Mouse (Mus musculus) spleen, adult 2 months (tissue): ENCODE results near the gene Psmb10. TPM values are rescaled to one million over a fixed set of nuclear protein-coding genes. Genes with fewer than 3 reads are reported as not detected.
"Not testable (repeated sequence)": the region's sequence is repeated elsewhere in the genome, so short reads cannot be mapped to it uniquely, and the experiment has no call there.

Experiments used
- DNase-seq, 2 experiments: peaks; one replicate each; pipeline versions ENCODE4 v3.0.0 to v3.0.0-alpha.2; 2012 to 2021; ENCODE audit warnings: low spot score in 2 of 2, low read depth in 1 of 2
- H3K27ac ChIP-seq: fragments of 200-500 bp; 2 replicates; pipeline ENCODE4 v1.5.1; 2012; ENCODE audit warnings: low read length, inconsistent platforms; ENCODE audit not compliant: insufficient read depth
- H3K27me3 ChIP-seq: fragments of 200-500 bp; 2 replicates; pipeline ENCODE4 v1.6.1; 2012; ENCODE audit warnings: mild to moderate bottlenecking, moderate library complexity, low read length, inconsistent platforms; ENCODE audit not compliant: control insufficient read depth, insufficient read depth
- H3K36me3 ChIP-seq: fragments of 200-500 bp; 2 replicates; pipeline ENCODE4 v1.6.1; 2012; ENCODE audit warnings: mild to moderate bottlenecking, low read length, inconsistent platforms; ENCODE audit not compliant: control insufficient read depth, insufficient read depth
- H3K4me1 ChIP-seq: fragments of 200-500 bp; 2 replicates; pipeline ENCODE4 v1.6.1; 2011; ENCODE audit warnings: inconsistent platforms; ENCODE audit not compliant: control insufficient read depth, insufficient read depth, insufficient read length
- H3K4me3 ChIP-seq: fragments of 200-500 bp; 2 replicates; pipeline ENCODE4 v1.5.1; 2011; ENCODE audit warnings: mild to moderate bottlenecking, inconsistent platforms; ENCODE audit not compliant: insufficient read depth, insufficient read length; ENCODE audit errors: extremely low read depth
- CTCF ChIP-seq: fragments of 200-500 bp; IDR thresholded peaks from 2 replicates; pipeline ENCODE4 v1.5.1; 2011; ENCODE audit warnings: mild to moderate bottlenecking, inconsistent platforms; ENCODE audit not compliant: insufficient read depth, insufficient read length, insufficient replicate concordance; ENCODE audit errors: extremely low read depth
- POLR2A ChIP-seq: fragments of 200-500 bp; IDR thresholded peaks from 2 replicates; pipeline ENCODE4 v1.6.1; 2011; ENCODE audit warnings: low read depth, low read length, inconsistent platforms
- WGBS: fragments of 180-500 bp; shearing (Covaris S2); methylation state at CpG from one replicate; pipeline ENCODE4 v1.1.7; 2018; 5-methylcytosine and 5-hydroxymethylcytosine counted together
- polyA plus RNA-seq: library from polyadenylated mRNA; depleted of rRNA; stranded (reverse); fragments of >200 nt; gene quantifications from 2 replicates; pipeline ENCODE4 v1.2.3, GENCODE M21; 2012; rRNA removed

Psmb10 gene
- polyA plus RNA-seq = 228 and 357 TPM in 2 replicates

DNA sequence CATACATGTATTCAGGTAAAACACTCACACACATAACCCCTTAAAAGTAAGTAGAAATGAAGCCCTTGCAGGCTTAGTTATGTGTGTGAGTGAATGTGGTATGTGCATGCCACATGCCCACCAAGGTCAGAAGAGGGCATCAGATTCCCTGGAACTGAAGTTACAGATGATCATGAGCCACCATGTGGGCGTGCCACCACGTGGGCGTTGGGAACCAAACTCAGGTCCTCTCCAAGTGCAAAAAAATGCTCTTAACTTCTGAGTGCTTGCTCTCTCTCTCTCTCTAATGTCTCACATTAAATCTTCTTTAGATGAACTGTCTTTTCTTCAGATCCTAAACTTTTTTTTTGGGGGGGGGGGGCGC, at the start of gene Psmb10:
Gene Psmb10 (minus strand): TSS at position 139 of the 364 bp plus-strand sequence.
- Histone ChIP-seq H3K36me3 (peaks cover 10% of the 10 kb centered on the region), H3K27me3 (no peaks in the 10 kb centered on the region), H3K4me1 (peaks cover 3% of the 10 kb centered on the region; the same call in 1 of the 2 replicates), H3K4me3 (peak within 1 kb of the TSS; percentile 93), H3K27ac (peak within 1 kb of the TSS; percentile 94)
- no peak for TF ChIP-seq POLR2A
- no peak for TF ChIP-seq CTCF
- 6% methylated on average over 4 of the region's 4 CpGs for WGBS
- DNase-seq = no peak

DNA sequence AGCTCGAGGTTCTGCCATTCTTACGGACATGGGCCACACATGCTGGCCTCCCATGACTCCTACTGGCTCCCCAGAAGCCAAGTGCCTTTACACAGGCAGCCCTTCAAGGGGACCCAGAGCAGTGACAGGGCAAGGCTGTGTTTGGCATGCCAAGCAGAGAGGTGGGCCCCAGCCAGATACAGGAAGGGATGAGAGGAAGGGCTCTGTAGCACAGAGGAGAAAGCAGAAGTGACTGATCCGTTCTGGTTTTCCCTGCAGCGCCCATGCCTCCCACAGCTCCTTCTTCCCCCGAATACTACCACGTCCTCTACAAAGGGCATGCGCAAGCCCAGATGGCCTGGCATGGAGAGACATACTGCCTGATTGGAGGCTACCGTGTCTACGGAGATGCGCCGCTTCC, 45.2 kb upstream of the Psmb10 start:
- not testable (repeated sequence) for H3K27me3 ChIP-seq, H3K27ac ChIP-seq, H3K36me3 ChIP-seq, H3K4me1 ChIP-seq, DNase-seq, H3K4me3 ChIP-seq
- WGBS = 39% methylated on average over 11 of the region's 11 CpGs

- WGBS = 90% methylated on average over 1 of the region's 1 CpGs
- no peak for DNase-seq
Measured at GRCm38 (mm10) chr8:105981146-105981545, 42.9 kb upstream of the Psmb10 start.

GRCm38 (mm10) chr8:105979325-105979724, 41.1 kb upstream of the Psmb10 start, which contains the start of gene Dpep3:
Gene Dpep3, minus strand, starts transcription at chr8:105979429.
- TF ChIP-seq POLR2A (no peak), CTCF (no peak)
- H3K4me3 ChIP-seq = no peak within 1 kb of the TSS
- H3K36me3 ChIP-seq = no peaks in the 10 kb centered on the region
- no peak for DNase-seq
- 0 out of 2 replicates have a peak, but pooled peaks cover 2% of the 10 kb centered on the region for H3K4me1 ChIP-seq
- no peak within 1 kb of the TSS for H3K27ac ChIP-seq
- no peaks in the 10 kb centered on the region for H3K27me3 ChIP-seq
- WGBS = 90% methylated on average over 15 of the region's 15 CpGs

More at GRCm38 (mm10) chr8:105981146-105981545, 42.9 kb upstream of the Psmb10 start:
- H3K27me3 ChIP-seq = no peaks in the 10 kb centered on the region
- TF ChIP-seq POLR2A (no peak), CTCF (no peak)
- no peaks in the 10 kb centered on the region for H3K36me3 ChIP-seq
- H3K27ac ChIP-seq = no peak overlapping the region
- H3K4me3 ChIP-seq = no peak overlapping the region
- H3K4me1 ChIP-seq = 0 out of 2 replicates have a peak, but pooled peaks cover 2% of the 10 kb centered on the region

GRCm38 (mm10) chr8:105975363-105975762, 37.1 kb upstream of the Psmb10 start:
- Histone ChIP-seq H3K27ac (no peak overlapping the region), H3K4me3 (no peak overlapping the region), H3K27me3 (no peaks in the 10 kb centered on the region), H3K4me1 (no peaks in the 10 kb centered on the region), H3K36me3 (no peaks in the 10 kb centered on the region)
- WGBS = 83% methylated on average over 7 of the region's 7 CpGs
- no peak for DNase-seq
- TF ChIP-seq POLR2A (no peak), CTCF (no peak)

- 82% methylated on average over 8 of the region's 8 CpGs for WGBS
- no peak overlapping the region for H3K4me3 ChIP-seq
- no peaks in the 10 kb centered on the region for H3K27me3 ChIP-seq
- DNase-seq = no peak
- H3K36me3 ChIP-seq = no peaks in the 10 kb centered on the region
- H3K4me1 ChIP-seq = peaks cover 4% of the 10 kb centered on the region; the same call in 1 of the 2 replicates
- TF ChIP-seq CTCF (no peak), POLR2A (no peak)
- no peak overlapping the region for H3K27ac ChIP-seq
Measured at GRCm38 (mm10) chr8:105971019-105971720, 32.9 kb upstream of the Psmb10 start.

DNA sequence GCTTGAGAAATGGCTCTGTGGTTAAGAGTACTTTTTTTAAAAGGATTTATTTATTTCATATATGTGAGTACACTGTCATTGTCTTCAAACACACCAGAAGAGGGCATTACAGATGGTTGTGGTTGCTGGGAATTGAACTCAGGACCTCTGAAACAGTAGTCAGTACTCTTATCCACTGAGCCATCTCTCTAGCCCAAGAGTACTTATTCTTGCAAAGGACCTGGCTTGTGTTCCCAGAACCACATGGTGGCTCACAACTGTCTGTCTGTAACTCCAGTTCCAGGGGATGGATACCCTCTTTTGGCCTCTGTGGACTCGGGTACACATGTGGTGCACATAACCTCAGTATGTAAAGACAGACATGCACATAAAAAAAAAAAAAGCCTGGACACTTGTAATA, 31.1 kb upstream of the Psmb10 start:
- no peak for DNase-seq
- TF ChIP-seq POLR2A = no peak
- no peak for TF ChIP-seq CTCF
- no peaks in the 10 kb centered on the region for H3K36me3 ChIP-seq
- H3K27me3 ChIP-seq = no peaks in the 10 kb centered on the region
- 83% methylated on average over 1 of the region's 1 CpGs for WGBS
- H3K27ac ChIP-seq = no peak overlapping the region
- no peak overlapping the region for H3K4me3 ChIP-seq
- peaks cover 6% of the 10 kb centered on the region; the same call in 1 of the 2 replicates for H3K4me1 ChIP-seq
